Mouse (Mus musculus): ENCODE data around the gene Cops4.

GRCm38 (mm10) chr5:100569250-100569934, 51.3 kb downstream of the Cops4 start:
- no peak for TF ChIP-seq EP300 (IDR thresholded peaks at IDR 0.05)
- TF ChIP-seq CTCF (IDR thresholded peaks at IDR 0.05): no peak

Data from lung, postnatal 0 days (tissue).